Mouse (Mus musculus) adrenal gland, postnatal 36 days (tissue): ENCODE data around the gene Nol12. TPM values are rescaled to one million over a fixed set of nuclear protein-coding genes. Genes with fewer than 3 reads are reported as not detected.

Experiments
- DNase-seq, 2 experiments: peaks; one replicate each; pipeline ENCODE4 v3.0.0; 2021; ENCODE audit warnings: mixed read lengths in 1 of 2
- long read RNA-seq, 2 experiments: library from polyadenylated mRNA; stranded (forward); transcript quantifications; one replicate each; pipeline ENCODE4 v2.0.0; 2021; ENCODE audit warnings: borderline sequencing depth in 2 of 2
- total RNA-seq, 2 experiments: library from RNA; stranded (reverse); gene quantifications; 2 replicates each; pipeline ENCODE4 v1.2.3; 2021

Gene Nol12
- 10 to 100 TPM; 41.5 to 47.4 TPM for total RNA-seq
- long read RNA-seq, experiment 1, transcript Nol12-203 (6 exons, 3,721 nt): major isoform, 42 of 67 reads
- long read RNA-seq, experiment 1, partial matches to known transcripts: 9 of 67 reads
- long read RNA-seq, experiment 1, other reads (novel, unspliced or antisense): 16 of 67 reads
- long read RNA-seq, experiment 2, transcript Nol12-203 (6 exons, 3,721 nt): major isoform, 13 of 20 reads
- long read RNA-seq, experiment 2, partial matches to known transcripts: 2 of 20 reads
- long read RNA-seq, experiment 2, other reads (novel, unspliced or antisense): 5 of 20 reads

DNA sequence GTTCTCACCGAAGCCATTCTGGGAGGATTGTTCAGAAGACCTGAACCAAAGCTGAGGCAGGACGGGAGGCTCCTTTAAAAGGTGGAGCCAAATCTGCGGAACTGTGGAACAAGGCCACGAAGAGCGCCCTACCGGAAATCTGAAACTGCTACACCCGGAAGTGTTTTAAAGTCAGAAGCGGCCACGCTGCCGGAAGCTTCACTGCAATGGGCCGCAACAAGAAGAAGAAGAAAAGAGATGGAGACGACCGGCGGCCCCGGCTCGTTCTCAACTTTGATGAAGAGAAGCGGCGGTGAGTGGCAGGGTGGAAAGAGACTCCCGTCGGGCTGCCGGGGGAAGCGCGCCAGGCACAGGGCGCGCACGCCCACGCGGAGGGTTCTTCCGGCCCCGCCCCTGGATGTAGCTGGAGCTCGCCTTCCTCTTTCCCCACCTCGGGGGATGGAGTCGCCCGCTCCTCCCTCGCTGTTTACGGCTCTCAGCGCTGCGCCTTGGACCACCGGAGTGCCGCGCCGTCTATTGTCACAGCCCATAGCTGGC is at the start of gene Nol12:
TSS of gene Nol12 (plus strand) at position 150 of the 537 bp plus-strand sequence.
- peak; percentile 81 to 86 for DNase-seq

GRCm38 (mm10) chr15:78889401-78889853 is 45.3 kb upstream of the Nol12 start:
- DNase-seq: no peak

DNA sequence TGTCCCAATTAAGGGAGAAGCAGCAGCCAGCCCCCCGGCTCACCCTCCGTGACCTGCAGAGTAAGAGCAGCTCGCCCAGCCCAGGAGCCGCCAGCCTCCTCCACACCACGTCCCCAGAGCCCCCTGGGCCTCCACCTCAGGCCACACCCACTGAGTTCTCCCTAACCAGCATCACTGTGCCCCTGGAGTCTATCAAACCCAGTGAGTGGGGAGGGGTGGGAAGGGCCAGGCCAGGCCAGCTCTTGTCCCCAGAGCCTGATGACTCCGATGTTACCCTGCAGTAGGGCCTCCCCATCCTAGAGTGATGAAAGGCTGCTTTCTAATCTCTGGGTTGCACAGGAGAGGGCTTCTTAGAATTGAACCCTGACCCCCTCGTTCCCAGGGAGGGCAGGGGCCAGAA is 42.3 kb upstream of the Nol12 start:
- DNase-seq: no peak

GRCm38 (mm10) chr15:78894726-78895125 is 40.0 kb upstream of the Nol12 start:
- DNase-seq: no peak

- DNase-seq: no peak
Measured at GRCm38 (mm10) chr15:78895741-78896140, 39.0 kb upstream of the Nol12 start.

GRCm38 (mm10) chr15:78896149-78896548 is 38.6 kb upstream of the Nol12 start:
- DNase-seq: no peak

DNA sequence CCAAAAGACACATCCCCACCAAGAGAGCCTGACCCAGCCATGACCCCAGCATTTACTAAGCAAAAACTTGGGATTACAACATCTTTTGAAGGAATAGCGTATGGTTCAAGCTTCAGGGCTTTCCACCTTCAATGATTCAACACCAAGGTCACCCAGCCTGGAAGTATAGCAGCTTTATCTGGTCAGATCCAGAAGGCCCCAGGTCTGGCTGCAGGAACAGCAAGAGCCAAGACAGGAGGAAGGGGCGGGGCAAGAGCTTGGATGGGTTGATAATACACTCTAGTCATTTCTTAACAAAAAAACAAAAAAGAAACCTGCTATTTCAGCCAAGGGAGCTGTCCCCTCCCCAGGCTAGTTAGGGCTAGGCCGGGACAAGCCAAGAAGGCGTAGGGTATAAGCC is 37.2 kb upstream of the Nol12 start:
- peak in 1 of 2 experiments; percentile 48 for DNase-seq

GRCm38 (mm10) chr15:78898507-78899001 is 36.2 kb upstream of the Nol12 start:
- DNase-seq: no peak

DNA sequence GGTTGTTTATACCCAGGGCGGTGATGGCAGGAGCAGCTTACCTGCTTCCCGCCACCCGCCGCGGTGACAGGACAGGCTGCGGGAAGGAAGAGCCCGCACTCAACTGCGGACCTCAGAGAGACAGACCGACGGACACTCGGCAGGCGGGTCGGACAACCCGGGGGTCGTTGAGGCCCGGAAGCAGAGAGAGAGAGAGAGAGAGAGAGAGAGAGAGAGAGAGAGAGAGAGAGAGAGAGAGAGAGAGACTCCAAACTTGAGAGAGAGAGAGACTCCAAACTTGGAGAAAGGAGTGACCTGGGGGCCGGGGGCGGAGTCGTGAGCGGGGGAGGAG is 35.4 kb upstream of the Nol12 start, which contains the start of gene Gm49510:
TSS of gene Gm49510 (plus strand) at position 259 of the 331 bp plus-strand sequence.
- DNase-seq: no peak

GRCm38 (mm10) chr15:78899740-78900584 is 34.8 kb upstream of the Nol12 start, which contains the start of gene Sh3bp1:
Gene Sh3bp1, plus strand, starts transcription at chr15:78899768.
- DNase-seq: peak; percentile 75 to 86

DNA sequence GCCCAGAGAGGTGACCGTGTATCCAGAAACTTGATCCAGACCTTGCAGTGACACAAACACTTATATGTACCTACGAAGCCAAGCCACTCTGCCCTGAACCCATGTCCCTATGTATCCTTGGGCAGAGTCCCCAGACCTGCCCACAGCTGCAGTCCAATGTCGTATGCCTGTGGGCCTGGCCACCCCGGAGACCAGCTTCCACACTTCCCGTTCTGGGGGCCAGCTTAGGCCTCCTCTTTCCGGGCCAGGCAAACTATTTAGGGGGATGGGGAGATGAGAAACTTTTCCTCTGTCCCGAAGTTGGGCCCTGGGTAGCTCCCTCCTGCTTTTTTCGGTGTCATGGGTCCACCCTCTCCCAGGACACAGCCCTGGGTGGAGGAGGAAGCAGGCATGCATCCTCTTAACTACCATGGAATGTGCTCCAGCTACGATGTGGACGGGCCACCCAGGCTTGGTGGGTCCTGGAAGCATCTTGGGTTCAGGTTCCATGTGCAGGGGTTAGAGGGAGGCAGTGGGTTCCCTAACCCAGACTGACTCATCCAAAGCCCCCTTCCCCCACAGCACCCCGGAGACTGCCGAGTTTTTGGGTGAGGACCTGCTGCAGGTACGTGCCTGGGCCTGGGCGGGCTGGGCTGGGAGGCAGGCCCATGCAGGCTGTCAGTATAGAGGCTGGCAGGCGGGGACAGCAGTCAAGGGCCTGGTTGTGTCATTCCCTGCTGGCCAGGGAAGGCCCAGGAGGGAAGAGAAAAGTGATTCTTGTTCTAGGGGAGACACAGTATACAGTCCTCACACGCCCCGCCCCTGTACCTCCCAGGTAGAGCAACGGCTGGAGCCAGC is 33.9 kb upstream of the Nol12 start:
- DNase-seq: peak in 1 of 2 experiments; percentile 40

GRCm38 (mm10) chr15:78901422-78901789 is 33.3 kb upstream of the Nol12 start:
- DNase-seq: no peak

DNA sequence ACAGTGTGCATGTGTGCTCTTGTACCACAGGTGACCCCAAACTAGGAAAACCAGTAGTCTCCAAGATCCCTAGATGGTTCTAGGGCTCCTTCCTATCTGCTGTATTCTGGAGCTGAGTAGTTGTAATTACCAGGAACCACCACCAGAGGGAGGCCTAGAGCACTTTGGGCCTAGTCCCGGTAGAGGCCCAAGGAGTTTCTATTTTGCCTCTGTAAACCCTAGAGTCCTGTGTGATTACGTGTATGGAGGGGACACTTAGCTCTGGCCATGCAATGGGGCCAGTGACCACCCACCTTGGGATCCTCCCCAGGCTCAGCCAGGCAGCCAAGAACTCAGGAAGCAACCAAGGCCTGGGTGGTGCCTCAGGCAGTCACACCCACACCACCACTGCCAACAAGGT is 31.5 kb upstream of the Nol12 start:
- peak; percentile 79 to 90 for DNase-seq

GRCm38 (mm10) chr15:78908399-78908798 is 26.3 kb upstream of the Nol12 start:
- no peak for DNase-seq

GRCm38 (mm10) chr15:78908982-78909381 is 25.8 kb upstream of the Nol12 start:
- no peak for DNase-seq

DNA sequence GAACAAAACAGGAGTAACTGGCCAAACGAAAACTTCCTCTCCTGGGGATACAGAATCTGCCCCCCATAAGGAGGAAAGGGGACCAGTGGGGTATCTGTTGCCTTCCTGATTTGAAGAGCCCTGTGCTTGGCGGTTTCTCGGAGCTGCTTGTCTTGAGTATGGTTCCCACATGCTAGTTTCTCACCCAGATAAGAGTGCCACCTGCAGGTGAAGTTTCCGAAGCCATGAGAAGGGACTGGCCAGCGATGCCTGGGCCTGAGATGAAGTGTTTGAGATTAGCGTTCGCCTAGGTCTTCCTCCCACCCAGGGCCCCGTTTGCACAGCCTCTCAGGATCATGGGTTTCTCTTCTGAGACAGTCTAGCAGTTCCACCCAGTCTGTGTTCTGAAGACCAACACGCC is 22.7 kb upstream of the Nol12 start:
- peak in 1 of 2 experiments; percentile 24 for DNase-seq

DNA sequence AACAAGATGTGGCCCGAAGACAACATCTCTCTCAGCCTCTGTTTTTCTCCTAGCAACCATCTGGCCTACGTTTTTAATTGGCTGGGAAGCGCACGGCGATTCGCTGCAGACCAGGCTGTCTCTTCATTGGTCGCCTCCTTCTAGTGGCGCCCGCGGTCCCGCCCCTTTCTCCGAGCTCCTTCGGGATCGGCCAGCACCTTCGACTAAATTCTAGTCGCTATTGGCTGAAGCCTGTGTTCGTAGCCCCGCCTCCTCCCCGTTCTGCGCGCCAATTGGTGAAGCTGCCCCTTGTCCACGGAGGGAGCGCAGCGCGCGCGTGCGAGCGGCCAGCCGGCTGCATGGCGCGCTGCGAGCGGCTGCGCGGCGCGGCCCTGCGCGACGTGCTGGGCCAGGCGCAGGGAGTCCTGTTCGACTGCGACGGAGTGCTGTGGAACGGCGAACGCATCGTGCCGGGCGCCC is 21.1 kb upstream of the Nol12 start, which contains the start of gene Pdxp:
TSS of gene Pdxp (plus strand) at position 288 of the 459 bp plus-strand sequence.
- peak; percentile 93 to 96 for DNase-seq

GRCm38 (mm10) chr15:78914091-78914822 is 20.5 kb upstream of the Nol12 start:
- peak in 1 of 2 experiments; percentile 15 for DNase-seq

GRCm38 (mm10) chr15:78914823-78915659 is 19.7 kb upstream of the Nol12 start:
- DNase-seq: no peak

- DNase-seq: peak; percentile 69 to 81
Measured at GRCm38 (mm10) chr15:78915660-78916017, 19.1 kb upstream of the Nol12 start.
